Mouse (Mus musculus): Measurements from ENCODE around the gene Ctnnal1.

DNA sequence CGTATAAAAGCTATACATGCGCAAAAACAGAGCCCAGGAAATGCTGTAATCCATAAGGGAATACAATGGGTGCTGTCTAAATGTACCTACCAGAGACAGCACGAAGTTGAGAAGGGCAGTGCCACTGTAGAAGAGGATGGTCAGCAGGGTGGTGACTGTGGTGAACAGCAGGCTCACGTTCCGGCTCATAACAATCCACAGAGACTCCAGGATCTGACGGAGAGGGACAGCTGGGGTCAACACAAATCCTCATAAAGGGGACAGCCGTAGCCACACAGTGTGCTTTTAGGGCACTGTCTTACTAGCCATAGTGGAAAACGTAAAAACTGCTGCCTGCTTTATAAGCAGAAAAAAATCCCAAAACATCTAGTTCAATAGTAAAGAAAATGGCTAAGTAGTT lies 34.2 kb upstream of the Ctnnal1 start:
- TF ChIP-seq POLR2A (IDR thresholded peaks at IDR 0.05; ENCODE audit: extremely low read depth, insufficient read depth, low read length) (no peak), CTCF (IDR thresholded peaks at IDR 0.05; ENCODE audit: extremely low read depth, insufficient read depth, low read length) (no peak)
